Mouse (Mus musculus) megakaryocyte progenitor cell, adult 5-6 weeks (primary cell): ENCODE data around the gene Taf9b. TPM values are rescaled to one million over a fixed set of nuclear protein-coding genes. Genes with fewer than 3 reads are reported as not detected.

ENCODE experiments used
- total RNA-seq, 2 experiments: library from RNA; stranded (forward) in 1 of 2; stranded (reverse) in 1 of 2; fragments of 157-497, 149-512 nt in 1 of 2; fragments of 200-1000 nt in 1 of 2; gene quantifications; 2 replicates each; pipeline versions ENCODE4 v1.2.3 to v1.2.4; 2015 to 2017

Gene Taf9b
- total RNA-seq, 2 experiments from 2014 or later: 1.0 to 11.1 TPM

Other genes starting within 250 kb of the Taf9b start
- 71.6 and 77.2 TPM in 2 replicates for gene Magt1, start 209.3 kb downstream of the Taf9b start, total RNA-seq (2015)
- gene Magt1, start 209.3 kb downstream of the Taf9b start, total RNA-seq (2017): 91.2 and 112 TPM in 2 replicates
- gene Cox7b, start 205.5 kb downstream of the Taf9b start, total RNA-seq (2015): 356 and 368 TPM in 2 replicates
- gene Cox7b, start 205.5 kb downstream of the Taf9b start, total RNA-seq (2017): 459 and 491 TPM in 2 replicates
- gene Atp7a, start 193.9 kb downstream of the Taf9b start, total RNA-seq (2015): 3.9 and 8.3 TPM in 2 replicates
- gene Atp7a, start 193.9 kb downstream of the Taf9b start, total RNA-seq (2017): 3.5 and 4.2 TPM in 2 replicates
- 1.3 and 1.6 TPM in 2 replicates for gene Tlr13, start 78.0 kb downstream of the Taf9b start, total RNA-seq (2015)
- gene Tlr13, start 78.0 kb downstream of the Taf9b start, total RNA-seq (2017): 1.00 and 1.4 TPM in 2 replicates
- gene Pgk1, start 34.1 kb downstream of the Taf9b start, total RNA-seq (2015): 406 and 427 TPM in 2 replicates
- 339 and 366 TPM in 2 replicates for gene Pgk1, start 34.1 kb downstream of the Taf9b start, total RNA-seq (2017)
- gene Fnd3c2, start 34.2 kb upstream of the Taf9b start, total RNA-seq (2015): not detected in 2 replicates
- not detected in 2 replicates for gene Fnd3c2, start 34.2 kb upstream of the Taf9b start, total RNA-seq (2017)